Mouse (Mus musculus) hindbrain, postnatal 0 days (tissue): ENCODE measurements around the gene Itgb1bp2. TPM values are rescaled to one million over a fixed set of nuclear protein-coding genes. Genes with fewer than 3 reads are reported as not detected.

ENCODE experiments used
- ATAC-seq: fragments of 200-750 bp; cut with Nextera tagmentation; 2 replicates; pipeline ENCODE4 v1.8.0; 2017; ENCODE audit warnings: mild to moderate bottlenecking, moderate TSS enrichment, moderate library complexity
- DNase-seq: peaks from one replicate; pipeline ENCODE4 v3.0.0-alpha.2; 2015; ENCODE audit warnings: low spot score
- H3K27ac ChIP-seq: fragments of 300-500 bp; sonication (generic); 2 replicates; pipeline ENCODE4 v1.5.1; 2014; ENCODE audit warnings: mild to moderate bottlenecking
- H3K27me3 ChIP-seq: fragments of 300-500 bp; sonication (generic); 2 replicates; pipeline ENCODE4 v1.6.1; 2014; ENCODE audit warnings: low read length, mixed read lengths; ENCODE audit not compliant: insufficient read depth
- H3K36me3 ChIP-seq: fragments of 300-500 bp; sonication (generic); 2 replicates; pipeline ENCODE4 v1.6.1; 2014; ENCODE audit warnings: low read length, mixed read lengths; ENCODE audit not compliant: insufficient read depth
- H3K4me1 ChIP-seq: fragments of 300-500 bp; sonication (generic); 2 replicates; pipeline ENCODE4 v1.6.1; 2014; ENCODE audit warnings: antibody characterized with exemption, low read length, mixed read lengths; ENCODE audit not compliant: insufficient read depth
- H3K4me2 ChIP-seq: fragments of 300-500 bp; sonication (generic); 2 replicates; pipeline ENCODE4 v1.6.1; 2014; ENCODE audit warnings: low read depth, mild to moderate bottlenecking, low read length, moderate library complexity, mixed read lengths
- H3K4me3 ChIP-seq: fragments of 300-500 bp; sonication (generic); 2 replicates; pipeline ENCODE4 v1.5.1; 2014; ENCODE audit warnings: low read length
- H3K9ac ChIP-seq: fragments of 300-500 bp; sonication (generic); replicated peaks from 2 replicates; pipeline ENCODE4 v1.6.1; 2014; ENCODE audit warnings: mild to moderate bottlenecking, low read length, moderate library complexity, mixed read lengths
- H3K9me3 ChIP-seq: fragments of 300-500 bp; sonication (generic); 2 replicates; pipeline ENCODE4 v1.6.1; 2016; ENCODE audit warnings: low read length, mixed read lengths
- CTCF ChIP-seq: IDR thresholded peaks from 2 replicates; pipeline ENCODE4 v1.5.1; 2016; ENCODE audit warnings: antibody characterized with exemption, control low read depth, low read depth
- WGBS: fragments of 180-500 bp; shearing (Covaris S2); extraction: QIAGEN DNeasy Blood & Tissue Kit; methylation state at CpG from one replicate; pipeline ENCODE4 v1.1.7; 2014; 5-methylcytosine and 5-hydroxymethylcytosine counted together
- polyA plus RNA-seq: library from polyadenylated mRNA; unstranded; fragments of >200 nt; fragmentation: Nextera tagmentation; extraction: Ambion mirVana; gene quantifications from 2 replicates; pipeline ENCODE4 v1.2.1, GENCODE M21; 2015
- total RNA-seq: library from RNA; depleted of rRNA; stranded (reverse); fragments of >200 nt; gene quantifications from 2 replicates; pipeline ENCODE4 v1.2.3, GENCODE M21; 2014; rRNA removed

The Itgb1bp2 gene
- total RNA-seq: 1.6 and 4.9 TPM in 2 replicates
- polyA plus RNA-seq: 0.58 and 1.1 TPM in 2 replicates

DNA sequence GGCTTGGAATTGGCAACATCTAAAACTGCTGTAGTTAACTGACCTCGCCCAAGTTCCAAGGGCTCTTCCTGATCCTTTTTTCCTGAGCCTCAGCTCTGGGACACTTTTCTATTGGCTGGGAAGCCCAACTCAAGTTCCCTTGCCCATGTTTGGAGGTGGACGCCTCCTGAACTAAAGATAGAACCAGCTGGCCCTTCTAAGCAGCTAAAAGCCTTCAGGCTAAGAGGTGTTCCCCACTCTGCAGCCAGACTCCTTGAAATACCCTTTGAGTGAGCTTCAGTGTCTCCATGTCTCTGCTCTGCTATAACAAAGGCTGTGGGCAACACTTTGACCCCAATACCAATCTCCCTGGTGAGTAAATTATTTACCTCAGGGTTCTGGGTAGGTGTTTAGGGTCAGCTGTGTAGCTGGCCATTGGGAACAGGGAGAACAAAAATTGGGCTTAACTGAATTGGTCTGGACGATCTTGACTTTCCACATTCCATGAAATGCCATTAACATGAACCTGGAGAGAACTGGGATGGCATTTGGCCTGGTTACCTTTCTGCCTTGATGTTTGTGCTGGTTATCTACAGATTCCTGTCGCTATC lies at the start of gene Itgb1bp2:
Itgb1bp2 (plus strand) TSS at position 203 of the 590 bp plus-strand sequence.
- no peak for TF ChIP-seq CTCF
- no peak within 1 kb of the TSS for H3K9ac ChIP-seq
- no peaks in the 10 kb centered on the region; the same call in 1 of the 2 replicates for H3K36me3 ChIP-seq
- H3K4me2 ChIP-seq: no peak within 1 kb of the TSS
- H3K27ac ChIP-seq: no peak within 1 kb of the TSS
- no peaks in the 10 kb centered on the region for H3K9me3 ChIP-seq
- ATAC-seq (no peak), DNase-seq (no peak)
- 69% methylated on average over 4 of the region's 4 CpGs for WGBS
- H3K4me3 ChIP-seq: no peak within 1 kb of the TSS
- no peaks in the 10 kb centered on the region for H3K27me3 ChIP-seq
- H3K4me1 ChIP-seq: no peaks in the 10 kb centered on the region

GRCm38 (mm10) chrX:101418946-101419724 lies 29.8 kb upstream of the Itgb1bp2 start:
- Histone ChIP-seq H3K4me1 (no peaks in the 10 kb centered on the region), H3K4me3 (peak overlapping the region; percentile 57), H3K27me3 (no peaks in the 10 kb centered on the region), H3K27ac (peak overlapping the region; percentile 87), H3K9me3 (no peaks in the 10 kb centered on the region), H3K9ac (peak overlapping the region; percentile 67), H3K36me3 (no peaks in the 10 kb centered on the region), H3K4me2 (peak overlapping the region; percentile 54)
- DNase-seq (peak; percentile 70), ATAC-seq (peak; percentile 19; the same call in 1 of the 2 replicates)
- 39% methylated on average over 33 of the region's 36 CpGs for WGBS
- peak; percentile 59 for TF ChIP-seq CTCF

DNA sequence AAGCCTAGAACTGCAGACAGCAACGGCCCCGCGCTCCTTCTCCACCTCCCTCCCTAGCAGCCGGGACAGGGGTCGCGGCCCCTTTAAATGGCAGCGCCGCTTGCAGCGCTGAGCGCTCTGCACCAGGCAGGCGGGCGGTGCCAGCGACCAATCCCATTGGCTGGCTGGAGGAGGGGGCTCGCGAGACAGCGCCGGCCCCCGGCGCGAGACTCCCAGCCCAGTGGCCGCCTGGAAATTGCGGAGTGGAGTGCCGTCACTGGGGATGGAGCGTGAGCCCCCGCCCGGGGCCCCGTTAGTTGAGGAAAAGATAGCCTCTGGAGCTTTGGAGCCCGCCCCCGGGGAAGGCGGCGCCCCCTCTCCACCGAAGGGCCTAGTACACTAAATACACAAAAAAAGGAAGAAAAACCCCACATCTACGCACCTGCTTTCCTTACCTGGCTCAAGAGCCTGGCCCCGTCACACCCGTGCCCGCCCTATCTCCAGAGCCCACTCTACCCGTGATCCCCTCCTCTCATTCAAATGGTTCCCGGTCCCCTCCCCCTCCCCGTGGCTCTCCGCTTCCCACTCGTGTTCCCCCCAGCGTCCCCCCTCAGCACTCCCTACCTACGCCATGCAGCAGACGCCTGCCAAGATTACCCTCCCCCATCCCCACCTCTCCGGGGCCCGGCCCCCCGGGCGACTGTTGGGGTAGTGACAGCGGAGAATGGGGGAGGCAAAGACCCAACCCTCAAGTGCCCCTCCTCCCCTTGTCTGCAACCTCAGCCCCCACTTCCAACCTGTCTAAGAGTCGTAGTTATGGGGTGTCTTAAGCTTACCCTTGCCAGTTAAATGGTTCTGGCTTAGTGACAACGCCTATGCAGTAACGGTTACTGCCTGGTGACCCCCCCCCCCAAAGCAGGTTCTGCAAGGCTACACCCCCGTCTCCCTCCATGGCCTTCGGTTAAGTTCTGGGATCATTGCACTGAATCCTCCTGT lies 28.9 kb upstream of the Itgb1bp2 start:
- H3K9ac ChIP-seq: peak overlapping the region; percentile 67
- WGBS: 29% methylated on average over 54 of the region's 54 CpGs
- ATAC-seq (peak; percentile 95), DNase-seq (peak; percentile 94)
- no peaks in the 10 kb centered on the region for H3K27me3 ChIP-seq
- no peaks in the 10 kb centered on the region for H3K4me1 ChIP-seq
- peak overlapping the region; percentile 57 for H3K4me3 ChIP-seq
- H3K9me3 ChIP-seq: no peaks in the 10 kb centered on the region
- no peak for TF ChIP-seq CTCF
- no peaks in the 10 kb centered on the region for H3K36me3 ChIP-seq
- peak overlapping the region; percentile 87 for H3K27ac ChIP-seq
- peak overlapping the region; percentile 55 for H3K4me2 ChIP-seq

DNA sequence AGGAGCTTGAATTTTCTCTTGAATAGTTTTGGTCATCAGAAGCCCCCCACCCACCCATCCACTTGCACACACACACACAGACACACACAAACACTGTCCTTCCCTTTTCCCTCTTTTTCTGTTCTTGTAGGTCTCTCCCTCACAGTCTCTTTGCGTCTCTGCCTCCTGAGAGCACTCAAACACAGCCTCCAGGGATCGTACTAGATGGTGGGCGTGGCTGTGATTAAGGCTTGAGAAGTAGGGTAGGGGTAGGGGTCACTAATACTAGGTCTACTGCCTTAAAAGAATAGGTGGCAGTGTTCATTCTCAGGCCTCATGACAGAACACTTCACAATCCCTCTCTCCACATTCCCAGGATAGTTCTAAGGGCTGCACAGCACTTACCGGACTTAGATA lies 28.2 kb upstream of the Itgb1bp2 start, which contains the start of gene Zmym3:
Zmym3 (minus strand) TSS at position 150 of the 396 bp plus-strand sequence.
- 35% methylated on average over 4 of the region's 4 CpGs for WGBS
- H3K36me3 ChIP-seq: no peaks in the 10 kb centered on the region
- H3K4me2 ChIP-seq: peak within 1 kb of the TSS; percentile 55
- H3K4me3 ChIP-seq: peak within 1 kb of the TSS; percentile 57
- no peaks in the 10 kb centered on the region for H3K9me3 ChIP-seq
- peak within 1 kb of the TSS; percentile 87 for H3K27ac ChIP-seq
- no peaks in the 10 kb centered on the region for H3K27me3 ChIP-seq
- peak within 1 kb of the TSS; percentile 67 for H3K9ac ChIP-seq
- DNase-seq (peak; percentile 9), ATAC-seq (no peak)
- no peaks in the 10 kb centered on the region for H3K4me1 ChIP-seq
- TF ChIP-seq CTCF: no peak

DNA sequence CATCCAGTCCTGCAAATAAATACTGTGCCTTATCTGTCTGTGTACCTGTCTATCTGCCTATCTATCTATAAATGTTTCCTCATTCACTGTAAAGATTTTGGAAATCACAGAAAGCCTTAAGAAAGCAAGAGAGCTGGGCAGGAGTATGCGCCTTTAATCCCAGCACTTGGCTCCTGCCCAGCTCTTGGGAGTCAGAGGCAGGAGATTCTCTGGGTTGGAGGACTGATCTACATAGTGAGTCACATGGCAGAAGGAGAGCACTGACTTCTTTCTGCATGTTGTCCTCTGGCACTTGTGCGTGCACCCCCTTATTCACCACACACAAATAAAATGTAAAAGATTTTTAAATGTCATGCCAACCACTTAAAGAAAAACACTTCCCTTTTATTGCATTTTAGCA lies 25.4 kb upstream of the Itgb1bp2 start:
- 75% methylated on average over 2 of the region's 2 CpGs for WGBS
- no peak for ATAC-seq
- TF ChIP-seq CTCF: no peak
- Histone ChIP-seq H3K4me2 (no peak overlapping the region), H3K4me3 (no peak overlapping the region), H3K9ac (no peak overlapping the region), H3K27ac (no peak overlapping the region), H3K9me3 (no peaks in the 10 kb centered on the region), H3K4me1 (no peaks in the 10 kb centered on the region), H3K36me3 (no peaks in the 10 kb centered on the region), H3K27me3 (no peaks in the 10 kb centered on the region)
- DNase-seq: no peak

DNA sequence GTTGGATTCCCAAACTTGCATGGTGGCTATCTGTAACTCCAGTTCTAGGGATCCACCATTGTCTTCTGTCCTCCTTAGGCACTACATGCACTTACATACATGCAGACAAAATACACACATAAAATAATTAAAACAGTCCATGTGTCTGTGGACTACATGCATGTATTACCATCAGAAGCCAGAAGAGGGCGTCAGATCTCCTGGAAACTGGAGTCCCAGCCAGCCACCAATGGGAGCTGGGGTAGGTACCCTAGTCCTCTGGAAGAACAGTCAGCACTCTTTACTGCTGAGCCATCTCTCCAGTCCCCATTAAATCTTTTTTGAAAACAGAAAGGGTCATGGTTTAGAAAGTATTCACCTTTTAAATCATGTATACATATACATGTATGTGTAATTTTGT lies 21.1 kb upstream of the Itgb1bp2 start:
- Histone ChIP-seq H3K4me2 (no peak overlapping the region), H3K27ac (no peak overlapping the region), H3K4me3 (no peak overlapping the region), H3K4me1 (no peaks in the 10 kb centered on the region), H3K36me3 (no peaks in the 10 kb centered on the region), H3K9ac (no peak overlapping the region), H3K9me3 (no peaks in the 10 kb centered on the region), H3K27me3 (no peaks in the 10 kb centered on the region)
- DNase-seq (peak; percentile 7), ATAC-seq (no peak)
- peak; percentile 38 for TF ChIP-seq CTCF
- 11% methylated on average over 1 of the region's 1 CpGs for WGBS
